Mouse (Mus musculus): ENCODE data around the gene Aig1. TPM values are rescaled to one million over a fixed set of nuclear protein-coding genes. Genes with fewer than 3 reads are reported as not detected.

Aig1 gene
- polyA plus RNA-seq, 1 experiment from 2014 or later: 20.3 TPM

DNA sequence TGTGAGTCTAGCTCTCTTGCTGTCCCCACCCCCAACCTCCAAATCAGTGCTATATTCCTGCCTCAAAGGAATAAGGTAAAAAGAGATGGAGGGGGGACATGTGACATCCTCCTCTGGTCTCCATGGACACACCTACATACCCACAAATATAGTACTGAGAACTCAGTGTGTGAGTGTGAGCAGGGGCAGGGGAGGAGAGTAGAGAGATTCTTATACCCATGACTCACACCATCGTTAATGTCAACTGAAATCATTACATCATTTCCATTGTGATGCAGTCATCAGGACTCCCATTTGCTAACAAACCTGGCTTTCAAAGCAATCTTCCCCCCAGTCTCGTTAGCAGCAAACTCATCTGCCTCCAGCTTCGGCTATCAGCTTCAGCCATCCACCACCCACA, 92.8 kb downstream of the Aig1 start:
- no peak for DNase-seq (ENCODE audit: low spot score)

DNA sequence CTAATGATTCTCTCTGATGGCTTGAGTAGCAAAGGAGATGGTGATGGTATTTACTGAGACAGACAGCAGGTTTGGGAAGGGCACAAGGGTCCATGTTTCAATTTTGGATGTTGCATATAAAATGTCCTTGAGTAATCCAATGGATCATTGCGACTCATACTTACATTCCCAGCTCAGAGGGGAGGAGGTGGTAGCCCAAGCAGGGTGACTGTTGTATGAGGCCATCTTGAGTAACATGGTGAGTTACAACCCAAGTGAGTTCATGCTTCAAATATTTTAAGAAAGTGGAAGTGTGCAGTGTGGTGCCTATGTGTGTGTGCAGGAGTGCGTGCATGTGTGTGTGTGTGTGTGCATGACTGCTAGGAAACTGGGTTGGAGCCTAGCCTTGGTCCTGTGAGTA, 93.4 kb downstream of the Aig1 start:
- no peaks in the 10 kb centered on the region for H3K36me3 ChIP-seq (ENCODE audit: control insufficient read depth, insufficient read depth, low read length)
- H3K9ac ChIP-seq (ENCODE audit: low read depth, low read length): no peak overlapping the region
- no peak for DNase-seq (ENCODE audit: low spot score)
- no peak overlapping the region for H3K4me2 ChIP-seq
- ATAC-seq (replicated peaks; ENCODE audit: low FRiP score): no peak
- WGBS: 90% methylated on average over 2 of the region's 2 CpGs
- no peaks in the 10 kb centered on the region for H3K9me3 ChIP-seq (ENCODE audit: control insufficient read depth, low read length)
- no peak overlapping the region for H3K4me3 ChIP-seq (ENCODE audit: low read depth, low read length)
- no peaks in the 10 kb centered on the region for H3K27me3 ChIP-seq (replicated peaks; ENCODE audit: control insufficient read depth, insufficient read depth, low read length)
- no peak overlapping the region for H3K27ac ChIP-seq (ENCODE audit: low read depth, low read length)
- H3K4me1 ChIP-seq (replicated peaks; ENCODE audit: control insufficient read depth, insufficient read depth, low read length): no peaks in the 10 kb centered on the region

More for the DNA sequence above, 92.8 kb downstream of the Aig1 start:
- H3K27ac ChIP-seq (ENCODE audit: low read depth, low read length): no peak overlapping the region
- no peaks in the 10 kb centered on the region for H3K4me1 ChIP-seq (replicated peaks; ENCODE audit: control insufficient read depth, insufficient read depth, low read length)
- no peak overlapping the region for H3K4me3 ChIP-seq (ENCODE audit: low read depth, low read length)
- no peak overlapping the region for H3K9ac ChIP-seq (ENCODE audit: low read depth, low read length)
- no peaks in the 10 kb centered on the region for H3K9me3 ChIP-seq (ENCODE audit: control insufficient read depth, low read length)
- no peak overlapping the region for H3K4me2 ChIP-seq
- no peaks in the 10 kb centered on the region for H3K36me3 ChIP-seq (ENCODE audit: control insufficient read depth, insufficient read depth, low read length)
- no peaks in the 10 kb centered on the region for H3K27me3 ChIP-seq (replicated peaks; ENCODE audit: control insufficient read depth, insufficient read depth, low read length)
- no peak for ATAC-seq (replicated peaks; ENCODE audit: low FRiP score)
- WGBS: 80% methylated on average over 3 of the region's 3 CpGs

DNA sequence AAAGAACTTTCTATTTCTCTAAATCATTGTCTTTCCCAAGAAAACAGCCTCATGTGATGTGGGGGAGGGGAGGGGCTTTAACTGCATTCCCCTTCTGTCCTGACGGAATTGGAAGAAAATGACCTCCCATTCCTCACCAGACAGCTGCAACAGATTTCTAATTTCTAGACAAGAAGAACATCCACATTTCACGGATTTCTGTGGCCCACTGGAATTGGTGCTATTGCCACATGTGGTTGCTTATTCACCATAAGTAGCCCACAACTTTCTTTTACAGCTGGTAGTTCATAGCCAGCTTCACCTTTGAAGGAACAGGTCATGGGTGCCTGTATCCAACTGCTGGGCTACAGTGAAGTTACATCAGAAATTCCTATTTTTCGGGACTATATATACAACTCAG, 93.9 kb downstream of the Aig1 start:
- H3K4me3 ChIP-seq (ENCODE audit: low read depth, low read length): no peak overlapping the region
- WGBS: 79% methylated on average over 3 of the region's 3 CpGs
- no peaks in the 10 kb centered on the region for H3K36me3 ChIP-seq (ENCODE audit: control insufficient read depth, insufficient read depth, low read length)
- H3K4me2 ChIP-seq: no peak overlapping the region
- H3K27me3 ChIP-seq (replicated peaks; ENCODE audit: control insufficient read depth, insufficient read depth, low read length): no peaks in the 10 kb centered on the region
- no peak overlapping the region for H3K27ac ChIP-seq (ENCODE audit: low read depth, low read length)
- H3K9me3 ChIP-seq (ENCODE audit: control insufficient read depth, low read length): no peaks in the 10 kb centered on the region
- H3K4me1 ChIP-seq (replicated peaks; ENCODE audit: control insufficient read depth, insufficient read depth, low read length): no peaks in the 10 kb centered on the region
- DNase-seq (ENCODE audit: low spot score) (no peak), ATAC-seq (replicated peaks; ENCODE audit: low FRiP score) (no peak)
- no peak overlapping the region for H3K9ac ChIP-seq (ENCODE audit: low read depth, low read length)

DNA sequence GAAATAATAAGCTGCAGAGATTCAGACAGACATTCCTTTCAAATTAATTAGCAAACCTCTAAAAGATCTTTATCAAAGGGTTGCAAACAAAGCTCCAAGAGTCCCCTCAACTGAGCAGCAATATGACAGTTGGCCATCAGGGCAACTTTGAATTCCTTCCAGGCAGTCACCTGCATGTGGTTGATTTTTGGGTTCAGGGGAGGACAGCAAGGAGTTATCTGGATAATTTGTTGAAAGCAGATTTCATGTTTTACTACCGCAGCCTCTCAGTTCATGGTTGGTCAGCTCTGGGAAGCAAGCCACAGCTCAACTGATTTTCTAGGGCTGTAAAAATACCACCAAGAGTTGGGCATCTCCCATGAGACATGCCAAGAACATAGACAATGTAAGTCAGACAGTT, 98.1 kb downstream of the Aig1 start:
- Histone ChIP-seq H3K9ac (ENCODE audit: low read depth, low read length) (no peak overlapping the region), H3K27ac (ENCODE audit: low read depth, low read length) (no peak overlapping the region), H3K36me3 (ENCODE audit: control insufficient read depth, insufficient read depth, low read length) (no peaks in the 10 kb centered on the region), H3K4me1 (replicated peaks; ENCODE audit: control insufficient read depth, insufficient read depth, low read length) (no peaks in the 10 kb centered on the region), H3K27me3 (replicated peaks; ENCODE audit: control insufficient read depth, insufficient read depth, low read length) (no peaks in the 10 kb centered on the region), H3K9me3 (ENCODE audit: control insufficient read depth, low read length) (no peaks in the 10 kb centered on the region), H3K4me2 (no peak overlapping the region), H3K4me3 (ENCODE audit: low read depth, low read length) (no peak overlapping the region)
- no peak for ATAC-seq (replicated peaks; ENCODE audit: low FRiP score)
- 93% methylated on average over 1 of the region's 1 CpGs for WGBS
- no peak for DNase-seq (ENCODE audit: low spot score)

DNA sequence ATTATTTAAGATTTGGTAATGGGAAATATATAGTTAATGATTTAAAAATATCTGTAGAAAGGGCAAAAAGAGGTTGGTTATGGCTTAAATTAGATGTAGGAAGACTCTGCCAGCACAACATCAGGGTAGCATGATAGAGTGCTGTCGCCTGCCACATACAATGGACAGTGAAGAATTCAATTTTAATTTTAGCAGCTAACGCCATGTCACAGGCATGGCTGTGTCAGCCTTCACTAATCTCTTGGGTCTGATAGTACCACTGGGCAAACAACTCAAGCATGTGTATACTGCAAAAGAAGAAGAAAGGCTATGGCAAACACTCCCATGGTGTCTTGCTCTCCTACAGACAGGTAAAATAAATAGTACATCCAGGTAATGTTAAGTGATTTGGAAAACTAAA, 99.0 kb downstream of the Aig1 start:
- 89% methylated on average over 2 of the region's 2 CpGs for WGBS
- Histone ChIP-seq H3K27me3 (replicated peaks; ENCODE audit: control insufficient read depth, insufficient read depth, low read length) (no peaks in the 10 kb centered on the region), H3K36me3 (ENCODE audit: control insufficient read depth, insufficient read depth, low read length) (no peaks in the 10 kb centered on the region), H3K4me1 (replicated peaks; ENCODE audit: control insufficient read depth, insufficient read depth, low read length) (no peaks in the 10 kb centered on the region), H3K9ac (ENCODE audit: low read depth, low read length) (no peak overlapping the region), H3K4me3 (ENCODE audit: low read depth, low read length) (no peak overlapping the region), H3K27ac (ENCODE audit: low read depth, low read length) (no peak overlapping the region), H3K4me2 (no peak overlapping the region), H3K9me3 (ENCODE audit: control insufficient read depth, low read length) (no peaks in the 10 kb centered on the region)
- no peak for DNase-seq (ENCODE audit: low spot score)
- ATAC-seq (replicated peaks; ENCODE audit: low FRiP score): no peak

GRCm38 (mm10) chr10:13768866-13769265, 99.9 kb downstream of the Aig1 start:
- Histone ChIP-seq H3K9ac (ENCODE audit: low read depth, low read length) (no peak overlapping the region), H3K27me3 (replicated peaks; ENCODE audit: control insufficient read depth, insufficient read depth, low read length) (no peaks in the 10 kb centered on the region), H3K4me3 (ENCODE audit: low read depth, low read length) (no peak overlapping the region), H3K4me2 (no peak overlapping the region), H3K9me3 (ENCODE audit: control insufficient read depth, low read length) (no peaks in the 10 kb centered on the region), H3K36me3 (ENCODE audit: control insufficient read depth, insufficient read depth, low read length) (no peaks in the 10 kb centered on the region), H3K4me1 (replicated peaks; ENCODE audit: control insufficient read depth, insufficient read depth, low read length) (no peaks in the 10 kb centered on the region), H3K27ac (ENCODE audit: low read depth, low read length) (no peak overlapping the region)
- no peak for ATAC-seq (replicated peaks; ENCODE audit: low FRiP score)
- no peak for DNase-seq (ENCODE audit: low spot score)

GRCm38 (mm10) chr10:13767076-13767475, 101.7 kb downstream of the Aig1 start:
- WGBS: 85% methylated on average over 6 of the region's 6 CpGs

DNA sequence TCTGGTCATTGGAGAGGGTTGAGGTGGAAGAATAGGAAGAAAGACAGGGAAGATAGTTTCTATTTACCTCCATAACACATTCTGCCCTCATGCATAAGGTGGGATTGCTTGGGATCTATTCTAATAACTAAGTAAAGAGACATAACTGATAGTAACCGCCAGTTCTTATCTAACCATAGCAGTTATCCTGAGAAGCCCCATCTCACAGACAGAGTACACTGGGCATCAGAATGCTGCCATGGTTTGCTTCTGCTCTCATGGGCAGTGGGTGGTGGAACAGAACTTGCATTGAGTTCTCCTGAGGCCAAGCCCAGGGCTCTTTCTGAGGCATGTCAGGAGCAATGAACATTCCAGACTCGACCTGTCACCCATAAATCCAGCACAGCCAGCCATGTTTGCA, 105.6 kb downstream of the Aig1 start:
- WGBS: 66% methylated on average over 2 of the region's 2 CpGs
- no peaks in the 10 kb centered on the region for H3K27me3 ChIP-seq (replicated peaks; ENCODE audit: control insufficient read depth, insufficient read depth, low read length)
- H3K4me3 ChIP-seq (ENCODE audit: low read depth, low read length): no peak overlapping the region
- DNase-seq (ENCODE audit: low spot score) (no peak), ATAC-seq (replicated peaks; ENCODE audit: low FRiP score) (0 out of 2 replicates have a peak, but pooled peaks have one; percentile 39)
- no peak overlapping the region for H3K4me2 ChIP-seq
- H3K9ac ChIP-seq (ENCODE audit: low read depth, low read length): no peak overlapping the region
- H3K4me1 ChIP-seq (replicated peaks; ENCODE audit: control insufficient read depth, insufficient read depth, low read length): no peaks in the 10 kb centered on the region
- no peaks in the 10 kb centered on the region for H3K36me3 ChIP-seq (ENCODE audit: control insufficient read depth, insufficient read depth, low read length)
- no peak overlapping the region for H3K27ac ChIP-seq (ENCODE audit: low read depth, low read length)
- no peaks in the 10 kb centered on the region for H3K9me3 ChIP-seq (ENCODE audit: control insufficient read depth, low read length)

More at GRCm38 (mm10) chr10:13767076-13767475, 101.7 kb downstream of the Aig1 start:
- H3K9me3 ChIP-seq (ENCODE audit: control insufficient read depth, low read length): no peaks in the 10 kb centered on the region
- no peak overlapping the region for H3K4me3 ChIP-seq (ENCODE audit: low read depth, low read length)
- H3K9ac ChIP-seq (ENCODE audit: low read depth, low read length): no peak overlapping the region
- no peak overlapping the region for H3K27ac ChIP-seq (ENCODE audit: low read depth, low read length)
- H3K36me3 ChIP-seq (ENCODE audit: control insufficient read depth, insufficient read depth, low read length): no peaks in the 10 kb centered on the region
- no peak overlapping the region for H3K4me2 ChIP-seq
- no peak for DNase-seq (ENCODE audit: low spot score)
- no peaks in the 10 kb centered on the region for H3K4me1 ChIP-seq (replicated peaks; ENCODE audit: control insufficient read depth, insufficient read depth, low read length)
- H3K27me3 ChIP-seq (replicated peaks; ENCODE audit: control insufficient read depth, insufficient read depth, low read length): no peaks in the 10 kb centered on the region
- ATAC-seq (replicated peaks; ENCODE audit: low FRiP score): no peak

- H3K27ac ChIP-seq (ENCODE audit: low read depth, low read length): no peak overlapping the region
- no peak overlapping the region for H3K9ac ChIP-seq (ENCODE audit: low read depth, low read length)
- ATAC-seq (replicated peaks; ENCODE audit: low FRiP score) (no peak), DNase-seq (ENCODE audit: low spot score) (no peak)
- no peaks in the 10 kb centered on the region for H3K27me3 ChIP-seq (replicated peaks; ENCODE audit: control insufficient read depth, insufficient read depth, low read length)
- no peak overlapping the region for H3K4me2 ChIP-seq
- H3K4me1 ChIP-seq (replicated peaks; ENCODE audit: control insufficient read depth, insufficient read depth, low read length): no peaks in the 10 kb centered on the region
- H3K9me3 ChIP-seq (ENCODE audit: control insufficient read depth, low read length): no peaks in the 10 kb centered on the region
- WGBS: 78% methylated on average over 1 of the region's 1 CpGs
- no peak overlapping the region for H3K4me3 ChIP-seq (ENCODE audit: low read depth, low read length)
- no peaks in the 10 kb centered on the region; the same call in 1 of the 2 replicates for H3K36me3 ChIP-seq (ENCODE audit: control insufficient read depth, insufficient read depth, low read length)
These were observed 114.1 kb downstream of the Aig1 start for GRCm38 (mm10) chr10:13754712-13755111.
